Mouse (Mus musculus) cerebellum, adult 11-12 months (tissue): ENCODE results near the gene Spag7.

Source experiments
- DNase-seq: peaks from one replicate; pipeline ENCODE4 v3.0.0; 2022

The Spag7 gene

DNA sequence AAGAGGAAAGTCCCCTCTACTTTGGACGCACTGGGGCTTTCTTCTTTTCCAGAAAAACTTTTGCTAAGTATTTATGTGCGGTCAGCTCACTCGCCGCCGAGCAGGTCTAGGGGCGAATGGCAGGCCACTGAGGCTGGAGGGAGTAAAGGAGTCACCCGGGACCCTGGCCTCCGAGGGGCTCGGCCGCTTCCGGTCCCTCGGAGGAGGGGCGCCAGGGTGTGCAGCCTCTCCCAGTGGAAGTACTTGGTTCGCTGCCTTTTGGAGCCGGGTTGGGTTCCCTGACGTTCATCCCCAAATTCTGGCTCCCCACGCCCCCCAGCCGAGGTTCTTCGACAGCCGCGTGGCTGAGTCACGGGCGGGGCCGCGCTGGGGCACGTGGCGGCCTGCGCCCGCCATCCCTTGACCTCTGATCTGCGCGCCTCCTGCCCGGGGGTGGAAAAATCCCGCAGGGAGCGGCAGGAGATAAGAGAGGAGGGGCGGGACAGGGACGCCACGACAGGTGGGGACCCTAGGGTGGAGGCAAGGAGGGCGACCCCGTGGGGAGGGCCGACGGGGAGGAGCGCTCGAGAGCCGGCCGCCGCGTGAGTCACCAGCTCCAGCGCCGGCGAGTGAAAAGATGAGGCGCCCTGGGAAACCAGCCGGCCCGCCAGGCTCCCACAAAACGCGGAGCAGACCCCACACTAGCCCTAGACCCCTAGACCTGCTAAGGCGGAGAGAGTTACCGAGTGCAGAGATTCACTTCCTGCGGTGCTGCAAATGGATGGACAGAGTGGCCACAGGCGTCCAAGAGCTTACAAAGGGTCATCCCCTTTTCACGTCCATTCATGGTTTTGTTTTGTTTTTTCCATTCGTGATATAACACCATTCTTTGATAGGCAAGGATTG, 13.4 kb downstream of the Spag7 start:
- DNase-seq, result peak; percentile 68

DNA sequence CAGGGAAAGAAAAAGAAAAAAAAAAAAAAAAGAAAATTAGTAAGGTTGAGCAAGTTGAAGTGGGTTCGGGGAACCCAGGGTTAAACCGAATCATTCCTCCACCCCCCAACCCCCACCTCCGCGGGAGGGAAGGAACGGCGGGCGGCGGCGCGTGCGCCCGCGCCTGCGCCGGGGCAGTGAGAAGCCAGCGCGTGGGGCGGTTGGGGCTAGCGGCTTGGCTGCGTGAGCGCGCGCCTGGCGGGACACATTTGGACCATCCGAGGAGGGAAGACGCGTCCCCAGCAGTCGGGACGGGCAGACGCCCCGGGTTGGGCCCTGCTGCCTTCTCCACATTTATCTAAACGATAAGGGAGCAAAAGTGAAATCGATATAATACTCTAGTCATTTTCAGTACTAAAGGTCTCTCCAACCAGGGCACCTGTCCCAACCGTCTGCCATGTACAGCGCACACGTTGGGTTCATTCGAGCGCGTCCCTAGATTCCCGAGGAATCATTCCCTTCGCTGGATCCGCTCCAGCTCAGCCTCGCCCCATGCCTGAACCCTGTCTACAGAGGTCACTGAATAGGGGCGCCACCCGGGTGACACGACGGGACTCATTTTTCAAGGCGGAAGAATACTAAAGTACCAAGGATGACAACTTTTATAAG, 14.2 kb downstream of the Spag7 start:
- DNase-seq, result peak; percentile 86

DNA sequence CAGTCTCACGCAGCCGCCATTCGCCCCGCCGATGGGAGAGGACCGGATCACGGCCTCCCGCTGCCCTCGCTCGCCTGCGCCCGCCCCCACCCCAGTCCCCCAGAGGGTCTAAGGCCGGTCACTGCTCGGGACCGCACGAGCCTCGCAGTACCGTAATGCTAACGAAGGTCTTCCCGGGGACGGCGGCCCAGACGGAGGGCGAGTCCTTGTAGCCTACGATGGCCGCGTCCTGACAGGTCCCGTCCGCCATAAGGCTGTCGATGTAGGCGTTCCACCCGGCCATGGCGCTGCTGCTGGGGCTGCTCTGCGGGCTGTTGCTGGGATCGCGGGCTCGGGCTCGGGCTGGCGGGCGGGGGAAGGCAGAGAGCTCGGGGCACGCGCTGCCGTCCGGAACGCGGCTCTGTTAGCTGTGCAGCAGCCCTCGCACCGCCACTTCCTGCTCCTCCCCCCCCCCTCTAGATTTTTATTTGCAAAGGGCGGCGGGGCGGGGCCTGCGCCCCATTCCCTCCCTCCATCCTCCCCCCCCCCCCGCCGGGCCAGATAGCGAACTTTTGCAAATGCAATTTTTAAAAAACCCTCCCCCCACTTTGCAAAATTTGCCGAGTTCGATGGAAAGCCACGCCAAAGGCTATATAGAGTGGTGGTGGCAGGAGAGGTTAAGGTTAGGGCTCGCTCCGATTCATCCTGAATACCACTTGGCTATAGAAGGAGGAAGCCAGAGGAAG, 14.9 kb downstream of the Spag7 start, which contains the start of gene Pfn1:
Gene Pfn1 (minus strand): TSS at position 447 of the 725 bp plus-strand sequence.
- peak; percentile 82 for DNase-seq

DNA sequence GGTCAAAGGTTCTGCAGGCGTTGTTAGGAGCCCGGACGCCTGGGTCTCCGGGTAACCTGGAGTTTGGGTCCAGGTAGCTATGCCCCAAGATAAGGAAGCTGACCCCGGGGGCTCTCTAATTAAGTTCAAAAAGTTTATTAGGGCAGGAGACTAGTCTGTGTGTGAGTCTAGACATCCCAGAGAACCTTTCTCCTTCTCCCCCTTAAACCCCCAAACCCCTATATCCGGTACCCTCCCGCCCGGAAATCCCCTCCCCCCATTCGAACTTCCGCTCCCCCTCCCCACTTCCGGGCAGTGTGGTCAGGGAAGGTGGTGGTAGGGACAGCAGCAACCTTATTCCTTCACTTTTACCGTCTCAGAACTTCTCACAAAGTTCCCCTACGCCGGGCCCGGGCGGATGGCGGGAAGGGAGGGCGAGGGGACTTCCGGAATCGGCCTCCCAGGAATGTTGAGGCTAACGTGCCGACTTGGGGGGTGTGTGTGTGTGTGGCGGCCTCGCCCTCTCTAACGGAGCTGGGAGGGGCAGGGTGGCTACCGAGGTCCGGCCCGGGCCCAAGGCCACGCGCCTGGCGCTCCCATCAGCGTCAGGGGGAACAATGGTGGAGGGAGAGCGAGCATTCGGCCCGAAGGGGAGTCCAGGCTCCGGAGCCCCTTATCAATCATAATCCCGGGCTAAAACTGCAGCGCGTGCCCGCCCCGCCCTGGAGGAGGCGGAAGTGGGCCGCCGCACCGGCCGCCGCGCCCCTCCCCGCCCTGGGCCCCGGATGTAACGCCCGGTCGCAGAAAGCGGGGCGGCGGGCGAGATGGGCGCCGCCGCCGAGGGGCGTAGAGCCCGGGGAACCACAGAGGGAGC, 15.6 kb downstream of the Spag7 start:
- DNase-seq, result peak; percentile 68

DNA sequence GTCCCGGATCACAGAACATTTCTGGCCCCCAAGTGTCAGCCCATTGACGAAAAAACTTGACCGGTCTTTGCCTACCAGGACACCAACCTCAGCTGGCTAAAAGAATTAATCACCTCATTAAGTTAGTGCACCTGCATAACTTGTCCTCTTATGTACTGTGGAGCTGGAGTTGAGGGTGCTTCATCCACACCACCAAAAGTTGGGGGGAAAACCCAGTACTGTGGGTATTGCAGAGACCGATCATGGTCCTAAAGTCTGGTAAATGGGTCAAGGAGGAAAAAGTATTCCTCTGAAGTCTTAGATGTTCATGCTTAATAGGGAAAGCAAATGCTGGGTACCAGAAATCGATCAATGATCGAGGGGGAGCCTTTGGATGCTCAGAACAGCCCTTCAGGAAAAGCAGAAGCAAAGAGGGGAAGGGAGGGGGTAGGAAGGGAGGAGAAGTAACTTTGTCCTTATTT, 16.3 kb downstream of the Spag7 start:
- no peak for DNase-seq

DNA sequence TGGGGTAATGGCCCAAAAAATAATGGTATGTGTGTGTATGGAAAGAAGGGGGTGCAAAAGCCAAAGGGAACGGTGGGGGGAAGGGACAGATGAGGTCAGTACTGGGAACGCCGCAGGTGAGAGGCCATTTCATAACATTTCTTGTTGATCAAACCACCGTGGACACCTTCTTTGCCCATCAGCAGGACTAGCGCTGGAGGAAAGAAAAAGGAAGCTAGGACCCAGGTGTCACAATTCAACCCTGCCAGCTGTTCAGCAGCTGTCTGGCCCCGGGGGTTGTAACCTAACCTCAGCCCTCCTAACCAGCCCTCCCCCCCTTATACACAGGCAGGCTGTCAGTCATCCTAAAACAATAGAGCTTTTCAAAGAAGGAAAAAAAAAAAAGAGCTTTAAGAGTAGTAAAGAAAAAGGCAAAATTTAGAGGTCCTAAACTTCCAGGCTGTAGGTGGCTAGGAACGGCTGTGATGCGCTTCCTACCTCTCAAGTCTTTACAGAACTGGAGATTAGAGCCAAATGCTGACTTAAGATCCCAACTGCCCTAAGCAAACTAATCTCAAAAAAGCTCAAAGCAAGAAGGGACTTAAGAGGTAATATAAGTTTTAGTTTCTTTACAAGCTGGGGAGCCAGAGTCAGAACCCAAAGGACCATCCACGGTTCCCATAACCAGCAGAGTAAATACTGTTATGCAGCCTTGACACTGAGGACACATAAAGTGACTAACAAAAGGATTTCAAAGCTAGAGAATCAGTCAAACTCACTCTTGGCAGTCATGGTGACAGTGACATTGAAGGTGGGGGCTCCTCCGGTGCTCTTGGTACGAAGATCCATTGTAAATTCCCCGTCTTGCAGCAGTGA, 17.0 kb downstream of the Spag7 start:
- DNase-seq, result peak; percentile 54

DNA sequence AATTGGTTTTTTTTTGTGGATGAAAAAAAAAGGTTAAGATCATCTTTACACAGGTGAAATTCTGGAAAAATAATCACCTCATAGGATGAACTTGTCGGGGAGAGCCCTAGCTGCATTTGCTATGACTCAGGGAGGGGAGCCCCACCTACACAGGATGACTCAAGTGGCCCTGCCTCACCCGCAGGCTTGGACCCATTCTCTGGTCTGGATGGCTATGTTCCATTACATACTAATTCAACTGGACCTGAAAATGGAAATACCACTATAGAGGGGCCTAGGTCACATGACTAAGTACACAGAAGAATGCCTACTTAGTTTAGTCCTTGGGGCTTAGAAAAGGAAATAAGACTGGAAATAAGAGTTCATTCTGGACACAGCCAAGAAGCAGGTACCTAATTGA, 17.8 kb downstream of the Spag7 start:
- DNase-seq, result no peak

DNA sequence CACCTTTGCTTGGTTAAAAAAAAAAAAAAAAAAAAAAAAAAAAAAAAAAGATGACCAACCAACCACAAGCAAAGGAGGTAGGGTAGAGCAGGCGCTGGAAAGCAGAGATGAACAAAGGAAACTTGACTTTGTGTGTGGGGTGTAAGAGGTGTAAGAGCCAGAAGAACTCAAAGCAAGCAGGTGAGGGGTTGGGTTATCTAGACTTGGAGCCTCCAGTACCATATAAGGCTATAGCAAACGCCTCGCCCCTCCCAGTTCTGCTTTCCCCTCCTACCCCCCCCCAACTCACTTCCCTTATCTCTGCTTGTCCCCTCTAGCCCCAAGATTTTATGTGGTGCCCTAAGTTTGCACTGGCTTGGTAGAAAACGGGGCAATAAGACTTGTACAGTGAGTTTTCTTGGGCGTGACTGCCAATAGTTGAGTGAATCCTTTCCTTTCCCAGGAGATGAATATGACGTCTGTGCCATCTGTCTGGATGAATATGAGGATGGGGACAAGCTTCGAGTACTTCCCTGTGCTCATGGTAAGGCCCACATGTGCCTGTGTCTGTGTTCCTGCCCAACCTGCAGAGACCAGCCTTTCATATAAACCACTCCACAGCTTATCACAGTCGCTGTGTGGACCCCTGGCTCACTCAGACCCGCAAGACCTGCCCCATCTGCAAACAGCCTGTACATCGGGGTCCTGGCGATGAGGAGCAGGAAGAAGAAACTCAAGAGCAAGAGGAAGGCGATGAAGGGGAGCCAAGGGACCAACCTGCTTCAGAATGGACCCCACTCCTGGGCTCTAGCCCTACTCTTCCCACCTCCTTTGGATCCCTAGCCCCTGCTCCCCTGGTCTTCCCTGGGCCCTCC, 18.7 kb downstream of the Spag7 start:
- no peak for DNase-seq

DNA sequence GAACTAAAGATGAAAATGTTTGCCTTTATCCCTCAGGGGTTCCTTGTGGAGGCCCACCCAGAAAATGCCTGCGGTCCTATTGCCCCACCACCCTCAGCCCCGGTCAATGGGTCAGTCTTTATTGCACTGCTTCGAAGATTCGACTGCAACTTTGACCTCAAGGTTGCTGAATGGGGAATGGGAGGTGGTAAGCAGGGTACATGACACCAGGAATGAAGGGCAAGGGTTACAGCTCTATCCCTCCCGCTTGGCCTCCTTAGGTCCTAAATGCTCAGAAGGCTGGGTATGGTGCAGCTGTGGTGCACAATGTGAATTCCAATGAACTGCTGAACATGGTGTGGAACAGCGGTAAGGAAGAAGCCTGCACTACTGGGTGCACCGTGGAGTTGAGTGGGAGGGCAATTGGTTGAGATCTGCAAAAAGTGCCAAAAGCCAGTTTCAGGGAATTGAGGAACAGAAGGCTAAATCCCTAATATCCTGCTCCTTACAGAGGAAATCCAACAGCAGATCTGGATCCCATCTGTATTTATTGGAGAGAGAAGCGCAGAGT, 20.0 kb downstream of the Spag7 start:
- no peak for DNase-seq

DNA sequence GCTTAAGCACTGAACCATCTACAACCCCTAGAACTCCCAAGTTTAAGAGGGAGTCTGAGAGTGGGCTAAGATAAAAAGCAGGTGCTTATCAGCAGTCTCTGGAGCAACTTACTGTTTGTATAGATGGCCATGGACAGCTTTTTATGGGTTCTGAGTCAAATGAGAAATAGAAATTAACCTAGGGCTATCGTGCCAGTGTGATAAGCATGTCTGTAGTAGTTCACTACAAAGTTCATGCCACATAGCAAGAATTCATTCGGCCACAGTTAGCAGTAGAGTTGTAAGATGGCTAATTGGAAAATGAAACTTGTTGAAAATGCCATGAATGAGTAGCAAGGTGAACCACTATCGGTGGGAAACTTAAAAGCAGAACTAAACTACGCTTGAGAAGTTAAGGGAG, 20.7 kb downstream of the Spag7 start:
- no peak for DNase-seq

DNA sequence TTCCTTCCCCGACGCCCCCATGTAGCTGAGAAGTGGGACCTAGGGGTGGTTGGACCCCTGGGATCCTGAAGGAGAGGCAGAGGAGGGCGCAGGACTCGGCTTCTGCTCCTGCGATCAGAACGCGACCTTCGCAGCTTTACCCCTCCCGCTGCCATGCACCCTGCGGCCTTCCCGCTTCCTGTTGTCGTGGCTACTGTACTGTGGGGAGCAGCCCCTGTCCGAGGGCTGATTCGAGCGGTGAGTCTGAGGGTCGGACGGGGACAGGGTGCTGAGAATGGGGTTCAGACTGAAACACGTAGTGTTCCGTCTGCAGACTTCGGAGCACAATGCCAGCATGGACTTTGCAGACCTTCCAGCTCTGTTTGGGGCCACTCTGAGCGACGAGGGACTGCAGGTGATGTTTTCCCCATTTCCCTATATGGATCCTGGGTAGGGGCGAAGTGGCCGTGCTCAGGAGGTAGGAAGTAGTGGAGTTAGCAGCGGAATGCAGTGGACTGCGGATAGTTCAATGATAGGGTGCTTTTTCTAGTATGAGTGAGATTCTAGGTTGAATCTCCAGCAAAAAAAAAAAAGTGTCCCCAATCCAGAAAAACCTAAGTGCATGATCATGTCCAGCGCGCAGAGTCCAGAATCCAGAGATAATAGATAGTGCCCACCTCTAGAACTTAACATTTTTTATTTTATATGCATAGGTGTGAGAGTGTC, 21.3 kb downstream of the Spag7 start:
- peak; percentile 66 for DNase-seq

DNA sequence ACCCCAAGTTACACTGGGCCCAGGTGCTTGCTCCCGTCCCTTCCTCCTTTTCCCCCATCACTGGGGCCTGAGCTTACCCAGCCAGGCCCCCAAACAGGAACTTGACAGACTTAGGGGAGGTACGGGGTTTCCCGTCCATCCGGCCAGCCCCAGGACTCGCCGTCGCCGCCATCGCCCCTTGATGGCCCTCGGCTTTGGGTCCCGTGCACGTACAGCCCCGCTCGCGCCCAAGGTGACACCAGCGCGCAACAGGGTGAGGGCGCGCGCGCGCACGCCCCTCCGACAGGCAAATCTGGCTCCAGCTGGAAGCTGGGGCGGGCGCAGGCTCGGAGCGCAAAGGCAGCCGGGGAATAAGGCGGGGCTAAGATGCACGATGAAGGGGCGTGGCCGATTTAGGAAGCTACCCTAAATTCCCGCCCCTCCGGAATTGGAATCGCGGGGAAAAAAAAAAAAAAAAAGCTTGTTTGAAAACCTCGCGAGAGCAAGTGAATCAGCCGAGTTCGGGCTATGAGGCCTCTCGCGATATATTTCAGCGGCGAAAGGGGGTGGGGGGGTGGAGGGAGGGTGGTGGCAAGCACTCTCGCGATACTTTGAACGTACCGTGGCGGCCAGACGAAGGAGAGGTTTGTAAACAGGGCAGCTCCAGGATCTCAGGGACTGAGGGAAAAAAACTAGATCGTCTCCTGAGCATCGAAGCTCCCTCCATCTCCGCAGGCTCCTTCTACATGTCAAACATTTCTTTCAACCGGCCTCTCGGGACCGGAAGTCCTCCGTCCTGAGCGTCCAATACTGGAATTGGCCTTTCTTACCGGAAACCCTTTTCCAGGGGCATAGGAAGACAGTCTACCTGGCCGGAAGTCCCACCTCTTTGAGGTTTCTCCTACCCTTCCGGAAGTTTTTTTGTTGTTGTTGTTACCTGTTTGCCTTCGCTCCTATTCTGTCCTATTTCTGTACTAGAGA, 22.2 kb downstream of the Spag7 start, which contains the start of the genes Rnf167 and Slc25a11:
Gene Rnf167 (plus strand): TSS at position 545 of the 960 bp plus-strand sequence.
Gene Slc25a11 (minus strand): TSS at position 789 of the 960 bp plus-strand sequence.
- DNase-seq, result peak; percentile 98

DNA sequence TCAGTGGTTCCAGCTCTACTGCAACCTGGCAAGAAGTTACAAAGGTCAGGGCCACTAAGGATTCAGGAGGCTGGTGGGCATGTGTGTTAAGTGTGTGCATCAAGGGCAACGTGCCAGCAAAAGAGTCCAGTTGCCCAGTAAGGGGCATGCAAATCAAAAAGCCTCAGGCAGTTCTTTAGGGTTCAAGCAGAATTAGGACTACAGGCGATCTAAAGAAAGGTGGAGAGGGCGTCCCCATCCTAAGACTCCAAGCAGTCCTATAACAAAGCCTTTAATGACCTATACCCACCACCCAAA, 23.0 kb downstream of the Spag7 start:
- DNase-seq, result peak; percentile 76

DNA sequence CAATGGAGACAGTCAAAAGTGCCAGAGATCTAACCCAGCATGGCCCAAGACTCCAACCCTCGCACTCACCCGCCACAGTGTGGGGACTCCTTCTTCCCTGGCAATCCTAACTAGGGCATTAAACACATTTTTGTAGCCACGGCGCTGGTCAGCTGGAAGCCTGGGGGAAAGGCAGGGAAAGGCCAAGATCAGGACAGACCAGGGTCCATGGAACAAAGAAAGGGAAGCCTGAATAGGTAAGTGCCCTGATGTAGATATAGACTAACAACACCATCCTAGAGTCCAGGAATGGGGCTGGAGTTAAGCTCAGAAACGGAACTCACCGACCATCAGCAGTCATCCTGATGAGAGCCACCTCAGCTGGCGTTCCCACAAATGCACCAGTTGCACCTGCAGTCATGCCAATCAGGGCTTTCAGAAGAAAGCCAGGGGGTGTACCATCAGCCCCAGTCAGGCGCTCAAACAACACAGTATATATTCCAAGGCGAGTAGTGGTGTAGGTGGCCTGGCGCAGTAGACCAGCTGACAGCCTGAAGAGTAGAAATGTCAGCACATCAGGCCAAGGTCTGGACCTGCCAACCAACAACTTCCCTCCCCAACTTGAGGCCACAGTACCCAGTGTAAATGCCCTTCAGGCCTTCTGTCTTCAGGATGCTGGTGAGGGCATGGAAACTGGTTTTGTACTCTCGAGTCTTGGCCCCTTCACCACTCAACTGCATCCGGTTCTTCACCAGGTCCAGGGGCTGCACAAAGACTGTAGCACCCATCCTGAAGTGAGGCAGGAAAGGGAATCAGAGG, 23.6 kb downstream of the Spag7 start:
- peak; percentile 61 for DNase-seq

DNA sequence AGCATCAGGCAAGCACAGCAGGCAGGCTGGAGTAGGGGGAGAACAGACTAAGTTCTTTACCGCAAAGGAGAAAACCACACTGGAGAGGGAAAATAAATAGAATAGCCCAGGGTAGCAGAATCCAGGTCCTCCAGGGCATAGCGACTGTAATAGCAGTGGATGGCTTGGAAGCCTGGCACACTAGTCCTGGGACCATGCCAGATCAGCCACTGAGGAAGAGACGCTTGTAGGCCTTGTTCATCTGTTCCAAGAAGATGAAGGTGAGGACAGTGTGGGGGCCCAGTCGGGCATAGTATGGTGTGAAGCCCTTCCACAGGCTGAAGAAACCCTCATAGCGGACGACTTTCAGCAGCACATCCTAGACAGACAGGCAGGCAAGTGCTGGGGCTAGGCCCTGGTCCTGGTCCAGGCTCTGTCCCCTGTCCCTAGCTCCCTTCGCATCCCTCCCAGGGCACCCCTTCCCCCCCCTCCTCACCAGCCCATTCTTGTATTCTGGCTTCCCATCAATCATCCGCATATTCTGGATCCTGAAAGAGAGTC, 24.6 kb downstream of the Spag7 start:
- DNase-seq, result peak; percentile 60

DNA sequence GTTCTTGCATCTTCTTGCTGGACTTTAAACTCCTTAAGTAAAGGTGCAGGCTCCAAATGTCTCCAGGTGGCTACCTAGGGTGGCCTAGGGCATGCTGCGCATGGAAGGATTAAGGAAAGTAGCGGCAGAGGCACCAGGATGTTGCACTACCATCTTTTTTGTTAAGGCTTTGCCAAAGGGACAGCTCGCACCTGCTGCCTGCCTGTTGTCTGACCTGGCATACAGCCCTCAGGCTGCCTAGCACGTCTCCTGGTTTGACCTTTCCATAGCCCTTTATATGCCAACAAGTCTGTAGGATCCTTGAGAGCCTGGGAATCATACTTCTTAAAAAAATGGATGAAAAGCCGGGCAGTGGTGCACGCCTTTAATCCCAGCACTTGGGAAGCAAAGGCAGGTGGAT, 26.2 kb downstream of the Spag7 start:
- no peak for DNase-seq

DNA sequence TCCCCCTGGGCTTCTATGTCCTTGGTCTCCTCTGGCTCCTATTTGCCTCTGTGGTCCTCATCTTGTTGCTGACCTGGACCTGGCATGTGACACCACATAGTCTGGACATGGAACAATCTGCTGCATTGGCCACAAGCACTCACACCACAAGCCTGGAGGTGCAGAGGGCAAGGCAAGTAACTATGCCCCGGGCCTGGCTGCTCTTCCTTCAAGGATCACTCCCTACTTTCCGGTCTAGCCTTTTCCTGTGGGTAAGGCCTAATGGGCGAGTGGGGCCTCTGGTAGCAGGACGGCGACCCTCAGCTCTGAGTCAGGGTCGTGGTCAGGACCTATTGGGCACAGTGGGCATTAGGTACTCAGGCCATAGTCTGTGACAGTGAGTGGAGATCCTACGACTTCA, 28.0 kb downstream of the Spag7 start:
- no peak for DNase-seq
